Mouse (Mus musculus): ENCODE results near the gene Zfp629.

DNA sequence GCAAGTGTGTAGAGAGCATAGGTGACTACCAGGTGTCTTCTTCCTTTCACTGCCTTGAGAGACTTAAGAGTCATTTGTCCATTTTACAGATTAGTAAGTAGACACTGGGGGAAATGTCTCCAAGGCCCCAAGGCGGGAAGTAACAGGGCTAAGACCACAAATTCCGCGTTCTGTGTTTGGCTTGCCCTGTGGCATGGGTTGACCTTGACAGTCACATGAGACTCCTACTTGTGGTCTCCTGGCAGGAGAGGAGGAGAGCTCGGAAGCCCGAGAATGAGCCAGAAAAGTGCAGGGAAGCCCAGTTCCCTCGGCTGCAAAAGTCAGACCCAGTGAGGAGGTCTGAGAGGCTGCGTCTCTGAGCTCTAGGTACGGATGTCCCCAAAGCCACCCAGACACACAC lies 2.1 kb downstream of the Zfp629 start:
- TF ChIP-seq CTCF (IDR thresholded peaks at IDR 0.05; ENCODE audit: low read depth), result no peak
- TF ChIP-seq EP300 (IDR thresholded peaks at IDR 0.05; ENCODE audit: low read depth), result no peak

All from heart, postnatal 0 days (tissue).